Mouse (Mus musculus) left cerebral cortex, postnatal 25 days (tissue): ENCODE results near the gene Retreg2. TPM values are rescaled to one million over a fixed set of nuclear protein-coding genes. Genes with fewer than 3 reads are reported as not detected.
A peak's percentile ranks its signal among the peaks of the same experiment; 100 is the strongest.

Experiments used
- DNase-seq, 2 experiments: peaks; one replicate each; pipeline ENCODE4 v3.0.0; 2022; ENCODE audit warnings: low spot score in 2 of 2, mixed read lengths in 1 of 2
- intact Hi-C: fragments of 180-260 bp; cut with DNase I; formaldehyde crosslinking; loops from one replicate; pipeline ENCODE4 v1.15.1; 2025
- total RNA-seq, 2 experiments: library from RNA; stranded (reverse); gene quantifications; 2 replicates each; pipeline ENCODE4 v1.2.3; 2021

Gene Retreg2
- total RNA-seq, 2 experiments from 2014 or later, result 190 to 200 TPM

DNA sequence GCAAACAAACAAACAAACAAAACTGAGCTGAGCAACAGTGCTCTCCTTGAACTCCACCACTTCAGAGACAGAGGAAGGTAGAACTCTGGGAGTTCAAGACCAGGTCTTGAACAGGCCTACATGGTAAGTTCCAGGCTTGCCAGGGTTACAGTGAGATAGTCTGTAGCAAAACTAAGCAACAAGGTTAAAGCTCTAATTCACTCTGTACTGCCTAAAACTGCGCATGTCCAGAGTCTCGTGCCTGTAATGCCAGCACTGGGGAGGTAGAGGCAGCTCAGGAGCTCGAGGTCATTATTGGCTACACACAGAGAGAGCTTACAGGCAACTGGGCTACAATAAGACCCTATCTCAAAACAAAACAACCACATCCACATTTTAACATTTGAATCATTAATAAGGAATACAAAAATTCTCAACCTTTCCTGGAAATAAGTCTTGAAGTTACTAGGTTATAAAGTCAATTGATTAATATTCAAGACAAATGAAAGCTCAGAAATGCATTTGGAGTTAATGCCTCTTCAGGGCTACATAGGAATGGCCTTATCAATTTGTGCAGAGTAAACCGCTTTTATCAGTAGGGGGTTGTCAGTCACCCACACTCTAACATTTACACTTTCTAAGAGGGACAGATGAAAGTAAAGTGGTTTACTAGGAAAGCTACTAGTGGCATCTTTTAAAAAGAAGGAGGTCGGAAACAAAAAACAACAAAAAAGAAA, 17.1 kb downstream of the Retreg2 start:
- DNase-seq, result no peak
- intact Hi-C loops, result no loop called here

DNA sequence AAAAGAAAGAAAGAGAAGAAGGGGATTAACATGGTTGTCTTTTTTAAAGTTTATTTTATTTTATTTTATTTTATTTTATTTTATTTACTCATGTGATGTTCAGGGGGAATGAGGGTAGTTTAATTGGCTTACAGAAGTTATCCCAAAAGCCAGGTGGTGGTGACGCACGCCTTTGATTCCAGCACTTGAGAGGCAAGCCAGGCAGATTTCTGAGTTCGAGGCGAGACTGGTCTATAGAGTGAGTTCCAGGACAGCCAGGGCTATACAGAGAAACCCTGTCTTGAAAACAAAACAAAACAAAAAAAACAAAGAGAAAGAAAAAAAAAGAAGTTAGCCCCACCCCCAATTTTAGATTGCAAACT, 17.7 kb downstream of the Retreg2 start:
- no peak for DNase-seq
- intact Hi-C loops, result no loop called here

GRCm38 (mm10) chr1:75168093-75168471, 25.5 kb downstream of the Retreg2 start:
- no peak for DNase-seq
- intact Hi-C loops, result loop anchor here (2.0 kb wide), 1 partner anchor 25 kb away; the partner anchor contains the start of genes Cnppd1 and Retreg2

- intact Hi-C loops, result loop anchor here (2.0 kb wide), 1 partner anchor 26 kb away; the partner anchor contains the start of genes Cnppd1 and Retreg2
- peak; percentile 93 to 97 for DNase-seq
Measured at GRCm38 (mm10) chr1:75168472-75169464, 26.2 kb downstream of the Retreg2 start, which contains the start of gene Zfand2b. Gene Zfand2b (plus strand): TSS chr1:75168646.

DNA sequence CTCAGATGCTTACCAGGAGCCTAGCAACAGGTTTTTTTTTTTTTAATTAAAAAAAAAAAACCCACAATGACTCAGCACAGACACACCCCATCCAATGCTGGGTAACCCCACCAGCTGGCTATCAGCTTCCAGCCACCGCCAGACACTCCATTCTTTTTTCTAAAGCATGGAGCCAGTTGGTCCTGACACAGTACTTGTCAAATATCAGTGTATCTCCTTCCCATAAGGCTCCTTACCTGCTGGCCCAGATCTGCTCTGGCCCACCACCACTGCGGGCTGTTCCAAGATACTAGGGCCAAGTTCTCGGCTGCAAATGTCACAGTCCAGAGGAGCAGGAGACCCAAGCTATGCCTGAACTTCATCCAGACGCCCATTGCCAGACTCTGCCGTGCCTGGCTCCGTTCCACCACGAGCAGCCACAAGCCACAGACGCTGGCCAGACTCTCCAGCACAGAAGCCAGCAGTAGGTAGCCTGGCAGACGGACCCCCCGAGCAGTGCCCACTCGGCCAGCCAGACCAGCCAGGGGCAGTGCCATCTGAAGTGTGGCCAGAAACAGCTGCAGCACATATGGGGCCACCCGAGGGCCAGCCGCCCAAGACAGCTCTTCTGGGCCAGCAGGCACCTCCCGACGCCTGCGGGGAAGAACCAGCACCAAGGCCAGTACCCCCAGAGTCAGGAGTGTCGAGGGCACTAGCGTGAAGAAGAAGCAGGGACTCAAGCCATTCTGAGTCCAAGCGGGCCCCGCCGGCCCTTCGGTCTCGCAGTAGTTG, 36.9 kb downstream of the Retreg2 start:
- DNase-seq, result peak; percentile 34 to 35
- intact Hi-C loops, result no loop called here

DNA sequence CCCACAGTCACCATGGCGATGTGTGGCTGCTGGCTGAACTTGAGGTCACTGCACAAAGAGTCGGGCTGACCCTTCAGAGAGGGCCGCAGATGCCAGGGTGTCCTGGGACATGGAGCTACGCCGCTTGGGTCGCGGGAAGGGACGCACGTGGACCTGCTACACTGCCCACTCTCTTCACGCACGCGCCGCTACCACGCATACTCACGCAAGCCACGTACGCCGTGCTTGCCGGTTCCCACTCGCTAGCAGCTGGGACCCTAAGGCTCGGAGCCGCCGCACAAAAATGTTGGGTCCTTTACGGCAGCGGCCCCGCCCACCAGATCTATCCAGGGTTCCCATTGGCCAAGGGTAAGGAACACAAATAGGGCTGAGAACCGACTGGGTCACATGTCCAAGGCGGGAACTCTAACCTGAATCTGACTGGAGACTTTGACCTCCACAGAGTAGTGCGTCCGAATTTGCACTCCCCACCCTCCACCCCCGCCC, 37.6 kb downstream of the Retreg2 start, which contains the start of gene Abcb6:
TSS of gene Abcb6 (minus strand) at position 288 of the 486 bp plus-strand sequence.
- peak; percentile 94 to 98 for DNase-seq
- intact Hi-C loops, result no loop called here

DNA sequence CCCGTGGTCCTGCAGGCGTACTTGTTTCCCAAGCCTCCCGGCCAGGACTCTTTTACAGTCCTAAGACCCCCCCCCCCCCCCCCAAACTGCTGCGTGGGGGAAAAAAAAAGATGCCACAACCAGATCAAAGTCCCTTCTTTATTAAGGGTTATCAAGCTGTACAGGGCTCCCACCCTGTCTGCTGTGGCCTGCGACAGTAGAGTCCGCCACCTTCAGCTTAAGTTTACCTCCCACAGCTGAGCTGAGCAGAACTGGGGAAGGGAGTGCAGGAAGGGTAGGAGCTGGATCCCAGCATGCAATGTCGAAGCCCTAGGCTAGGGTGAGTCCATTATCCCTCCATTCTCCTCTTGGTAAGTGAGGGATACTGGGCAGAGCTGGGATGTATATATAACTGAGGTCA, 38.2 kb downstream of the Retreg2 start:
- intact Hi-C loops, result no loop called here
- no peak for DNase-seq

- intact Hi-C loops, result no loop called here
- no peak for DNase-seq
Measured at GRCm38 (mm10) chr1:75181377-75181870, 38.8 kb downstream of the Retreg2 start.

DNA sequence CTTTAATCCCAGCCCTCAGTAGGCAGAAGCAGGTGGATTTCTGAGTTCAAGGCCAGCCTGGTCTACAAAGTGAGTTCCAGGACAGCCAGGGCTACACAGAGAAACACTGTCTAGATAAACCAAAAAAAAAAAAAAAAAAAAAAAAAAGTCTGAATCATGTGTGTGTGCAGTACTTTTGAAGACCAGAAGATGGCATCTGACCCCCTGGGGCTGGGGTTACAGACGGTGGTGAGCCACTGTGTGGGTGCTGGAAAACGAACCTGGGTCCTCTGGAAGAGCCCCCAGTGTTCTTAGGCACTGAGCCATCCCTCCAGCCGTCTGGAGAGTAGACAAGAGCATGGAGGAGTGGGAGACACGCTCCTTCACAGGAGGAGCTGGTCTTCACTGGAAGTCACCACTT, 39.6 kb downstream of the Retreg2 start:
- intact Hi-C loops, result no loop called here
- DNase-seq, result no peak

DNA sequence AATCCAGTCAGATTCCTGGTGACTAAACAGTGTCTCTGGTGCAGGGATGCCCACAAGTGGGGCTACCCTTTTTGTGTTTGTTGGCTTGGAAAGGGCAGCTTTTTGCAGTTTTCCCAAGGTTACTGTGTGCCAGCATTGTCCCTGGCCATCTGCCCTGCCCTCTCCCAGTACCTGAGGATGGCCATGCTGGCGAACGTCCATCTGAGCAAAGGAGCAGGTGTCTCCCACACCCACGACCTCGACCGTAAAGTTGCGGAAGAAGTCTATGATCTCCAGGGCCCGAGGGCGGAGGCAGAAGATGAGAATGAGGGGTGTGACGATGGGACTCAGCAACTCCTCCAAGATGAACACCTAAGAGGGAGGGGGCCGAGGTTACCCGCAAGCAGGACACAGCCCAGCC, 42.9 kb downstream of the Retreg2 start:
- intact Hi-C loops, result no loop called here
- no peak for DNase-seq

GRCm38 (mm10) chr1:75187126-75187525, 44.5 kb downstream of the Retreg2 start:
- intact Hi-C loops, result no loop called here
- no peak for DNase-seq

DNA sequence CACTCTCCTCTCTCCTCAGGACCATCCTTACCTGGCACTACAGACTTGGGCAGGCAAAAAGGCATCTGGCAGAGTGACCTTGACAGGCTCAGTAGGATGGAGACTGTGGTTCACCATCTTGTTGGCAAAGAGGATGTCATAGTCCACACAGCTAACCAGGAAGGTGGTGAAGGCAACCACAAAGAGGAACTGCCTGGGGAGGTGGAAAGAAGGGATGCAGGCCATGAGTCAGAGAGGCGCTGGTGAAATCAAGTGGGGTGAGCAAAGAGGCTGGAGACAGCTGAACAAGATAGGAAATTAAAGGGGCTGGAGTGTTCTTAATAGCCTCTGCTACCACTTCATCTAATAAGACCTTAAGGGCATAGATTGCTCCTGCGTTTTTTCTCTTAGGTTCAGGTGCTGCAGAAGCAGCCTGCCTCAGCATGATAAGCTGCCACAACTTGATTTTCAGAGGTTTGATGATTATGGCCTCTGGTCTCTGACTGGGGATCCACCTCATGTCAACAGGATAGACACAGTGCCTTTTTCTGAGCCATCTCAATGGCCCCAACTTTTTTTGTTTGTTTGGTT, 45.4 kb downstream of the Retreg2 start:
- DNase-seq, result no peak
- intact Hi-C loops, result no loop called here

- intact Hi-C loops, result no loop called here
Measured at GRCm38 (mm10) chr1:75190577-75190976, 48.0 kb downstream of the Retreg2 start.

GRCm38 (mm10) chr1:75191258-75191621, 48.7 kb downstream of the Retreg2 start:
- intact Hi-C loops, result no loop called here

More at GRCm38 (mm10) chr1:75190577-75190976, 48.0 kb downstream of the Retreg2 start:
- DNase-seq, result no peak

GRCm38 (mm10) chr1:75191622-75192402, 49.2 kb downstream of the Retreg2 start, which contains the start of the genes Ankzf1 and Atg9a:
Gene Ankzf1 (plus strand): TSS chr1:75192151.
Gene Atg9a (minus strand): TSS chr1:75192196.
- intact Hi-C loops, result loop anchor here (2.0 kb wide), 1 partner anchor 19 kb away; the partner anchor contains the start of genes Glb1l and Stk16
- peak; percentile 95 to 99 for DNase-seq

More at GRCm38 (mm10) chr1:75191258-75191621, 48.7 kb downstream of the Retreg2 start:
- no peak for DNase-seq

- intact Hi-C loops, result loop anchor here (2.0 kb wide), 1 partner anchor 18 kb away; the partner anchor contains the start of genes Glb1l and Stk16
- peak; percentile 36 to 56 for DNase-seq
Measured at GRCm38 (mm10) chr1:75192452-75192851, 49.9 kb downstream of the Retreg2 start.
